Mouse (Mus musculus): ENCODE data around the gene Chst3.

DNA sequence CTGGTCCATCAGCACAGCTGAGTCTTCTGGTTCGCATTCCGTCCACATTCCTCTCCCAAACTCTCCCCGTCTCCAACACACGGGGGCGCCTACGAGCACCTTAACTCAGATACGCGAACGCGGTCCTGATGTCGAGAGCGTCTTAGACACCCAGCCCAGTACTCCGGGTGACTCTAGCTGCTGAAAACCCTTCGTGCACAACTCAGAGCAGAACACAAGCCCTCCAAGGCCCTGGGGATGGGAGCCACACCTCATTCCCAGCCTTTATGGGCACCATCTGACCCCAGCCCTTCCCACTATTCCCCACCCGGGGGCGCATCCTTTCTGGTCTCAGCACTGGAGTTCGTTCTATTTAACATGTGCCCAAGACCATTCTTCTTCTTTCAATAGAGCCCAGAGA lies 27.3 kb downstream of the Chst3 start:
- peak; percentile 91 for TF ChIP-seq CTCF (IDR thresholded peaks at IDR 0.05; ENCODE audit: insufficient read depth, low read depth, low read length)
- no peak for TF ChIP-seq POLR2A (IDR thresholded peaks at IDR 0.05; ENCODE audit: insufficient read depth, low read depth, low read length)
